Mouse (Mus musculus) small intestine, adult 2 months (tissue): ENCODE data around the gene Ints4.

ENCODE experiments used
- CTCF ChIP-seq: fragments of 200-500 bp; IDR thresholded peaks from 2 replicates; pipeline ENCODE4 v1.5.1; 2012; ENCODE audit warnings: low read depth, mild to moderate bottlenecking, control low read depth, inconsistent platforms, low read length, moderate library complexity, mixed read lengths; ENCODE audit not compliant: insufficient replicate concordance, insufficient read length; ENCODE audit errors: extremely low read depth
- POLR2A ChIP-seq: fragments of 200-500 bp; IDR thresholded peaks from 2 replicates; pipeline ENCODE4 v1.6.1; 2012; ENCODE audit warnings: low read depth, mild to moderate bottlenecking, control low read depth, inconsistent platforms, low read length, moderate library complexity

- no peak for TF ChIP-seq POLR2A
- TF ChIP-seq CTCF, result no peak
Observed at GRCm38 (mm10) chr7:97438986-97439385, 41.8 kb upstream of the Ints4 start.
